Mouse (Mus musculus) left cerebral cortex, adult 6 months (tissue): Measurements from ENCODE around the gene Dnase1. TPM values are rescaled to one million over a fixed set of nuclear protein-coding genes. Genes with fewer than 3 reads are reported as not detected.

Experiments used
- long read RNA-seq, 2 experiments: library from polyadenylated mRNA; unstranded; transcript quantifications; one replicate each; pipeline ENCODE4 v2.0.0; 2019 to 2020
- polyA plus RNA-seq: library from polyadenylated mRNA; unstranded; fragments of <200 nt; fragmentation: Nextera tagmentation; gene quantifications from 2 replicates; pipeline ENCODE4 v1.2.3, GENCODE M21; 2021

Dnase1 gene
- 1.0 and 1.5 TPM in 2 replicates for polyA plus RNA-seq
- long read RNA-seq, experiment 1, partial matches to known transcripts = 0 of 1 reads
- long read RNA-seq, experiment 1, other reads (novel, unspliced or antisense) = 1 of 1 reads
- long read RNA-seq, experiment 2 = 0 reads

DNA sequence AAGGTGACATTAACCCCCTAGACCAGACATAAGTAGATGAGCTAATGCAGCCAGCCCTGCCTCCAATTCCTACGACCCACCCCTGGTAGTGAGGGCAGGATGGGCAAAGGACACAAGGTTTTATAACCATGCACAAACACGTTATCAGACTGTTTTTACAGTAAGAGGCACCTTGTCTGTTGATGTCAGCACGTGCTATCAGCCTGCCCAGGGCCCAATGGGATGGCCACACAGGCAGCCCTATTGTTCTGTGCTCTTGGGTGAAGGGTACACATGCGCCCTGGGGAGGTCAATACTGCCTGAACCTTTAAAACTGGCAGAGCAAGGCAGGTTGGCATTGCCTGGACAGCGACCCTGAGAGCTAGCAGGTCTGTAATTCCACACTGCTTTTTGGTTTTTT, at the start of gene Dnase1:
Dnase1 (plus strand) TSS at position 136 of the 400 bp plus-strand sequence.

GRCm38 (mm10) chr16:4003489-4004398, 33.0 kb upstream of the Dnase1 start, which contains the start of gene Slx4:
Gene Slx4 (minus strand): TSS chr16:4003770.

GRCm38 (mm10) chr16:4077384-4078061, 40.8 kb downstream of the Dnase1 start, which contains the start of gene Trap1:
Gene Trap1 (minus strand): TSS chr16:4077827.

Other genes with a start within 250 kb of the Dnase1 start
- gene Olfr15, start 206.1 kb upstream of the Dnase1 start, polyA plus RNA-seq = not detected in 2 replicates
- gene Zfp174, start 189.7 kb upstream of the Dnase1 start, polyA plus RNA-seq = 1.2 and 1.3 TPM in 2 replicates
- gene Naa60, start 164.6 kb upstream of the Dnase1 start, polyA plus RNA-seq = 82.1 and 85.9 TPM in 2 replicates
- 3.8 and 6.6 TPM in 2 replicates for gene Zfp597, start 152.4 kb upstream of the Dnase1 start, polyA plus RNA-seq
- 7.8 and 12.0 TPM in 2 replicates for gene Gm20695, start 152.3 kb upstream of the Dnase1 start, polyA plus RNA-seq
- gene 1700037C18Rik, start 128.3 kb upstream of the Dnase1 start, polyA plus RNA-seq = 9.5 and 9.8 TPM in 2 replicates
- 27.6 and 30.3 TPM in 2 replicates for gene Cluap1, start 128.1 kb upstream of the Dnase1 start, polyA plus RNA-seq
- 0.16 TPM in 1 of 2 replicates, not detected in the other for gene Nlrc3, start 60.3 kb upstream of the Dnase1 start, polyA plus RNA-seq
- gene Slx4, start 33.2 kb upstream of the Dnase1 start, polyA plus RNA-seq = 8.0 and 8.7 TPM in 2 replicates
- 28.9 and 36.9 TPM in 2 replicates for gene Trap1, start 40.9 kb downstream of the Dnase1 start, polyA plus RNA-seq
- gene Crebbp, start 177.1 kb downstream of the Dnase1 start, polyA plus RNA-seq = 16.3 and 16.4 TPM in 2 replicates